Mouse (Mus musculus): ENCODE data around the gene Ccdc62. TPM values are rescaled to one million over a fixed set of nuclear protein-coding genes. Genes with fewer than 3 reads are reported as not detected.
A peak's percentile ranks its signal among the peaks of the same experiment; 100 is the strongest.

Gene Ccdc62
- polyA plus RNA-seq, 1 experiment from 2014 or later = 5.0 TPM

DNA sequence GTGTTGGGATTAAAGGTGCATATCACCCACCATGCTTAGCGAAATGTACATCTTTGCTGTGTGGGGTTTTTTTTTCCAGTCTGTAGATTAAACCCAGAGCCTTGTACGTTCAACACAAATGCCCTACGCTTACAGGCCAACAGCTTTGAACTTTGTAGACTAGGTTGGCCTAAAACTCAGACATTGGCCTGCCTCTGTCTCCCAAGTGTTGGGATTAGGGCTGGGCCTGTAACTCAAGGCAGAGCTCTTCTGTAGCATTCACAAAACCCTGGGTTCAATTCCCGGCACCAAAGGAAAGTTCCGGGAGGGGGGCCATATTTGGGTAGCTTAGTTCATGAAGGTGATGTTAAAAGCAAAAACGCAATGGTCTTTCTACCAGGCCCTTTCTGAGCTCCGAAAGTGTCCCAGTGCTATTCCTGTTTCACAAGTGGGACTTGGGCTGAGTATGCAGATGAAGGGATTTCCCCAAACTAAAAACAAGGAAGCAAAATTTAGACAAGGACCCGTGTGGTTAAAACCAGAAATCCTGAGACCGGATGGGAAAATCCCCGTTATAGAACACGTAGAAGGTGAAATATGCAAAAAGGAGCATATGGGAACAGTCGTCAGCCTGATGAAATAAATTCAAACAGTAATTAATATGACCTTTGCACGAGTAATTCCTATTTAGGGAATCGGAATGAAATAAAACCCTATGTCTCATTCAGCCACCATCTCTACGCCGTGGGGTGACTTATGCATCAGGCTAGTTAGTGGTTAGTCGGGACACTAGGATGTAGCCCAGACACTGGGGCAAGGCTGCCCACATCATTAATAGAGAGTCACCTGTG is 24.1 kb upstream of the Ccdc62 start:
- Histone ChIP-seq H3K9me3 (replicated peaks) (no peaks in the 10 kb centered on the region), H3K4me2 (peak overlapping the region; percentile 83), H3K4me1 (peaks cover 23% of the 10 kb centered on the region), H3K27ac (replicated peaks) (peak overlapping the region; percentile 50), H3K36me3 (peaks cover 23% of the 10 kb centered on the region), H3K4me3 (replicated peaks) (peak overlapping the region; percentile 89), H3K27me3 (replicated peaks) (no peaks in the 10 kb centered on the region), H3K9ac (replicated peaks) (peak overlapping the region; percentile 40; the same call in 1 of the 2 replicates)
- 68% methylated on average over 17 of the region's 17 CpGs for WGBS
- no peak for ATAC-seq (ENCODE audit: low FRiP score)

DNA sequence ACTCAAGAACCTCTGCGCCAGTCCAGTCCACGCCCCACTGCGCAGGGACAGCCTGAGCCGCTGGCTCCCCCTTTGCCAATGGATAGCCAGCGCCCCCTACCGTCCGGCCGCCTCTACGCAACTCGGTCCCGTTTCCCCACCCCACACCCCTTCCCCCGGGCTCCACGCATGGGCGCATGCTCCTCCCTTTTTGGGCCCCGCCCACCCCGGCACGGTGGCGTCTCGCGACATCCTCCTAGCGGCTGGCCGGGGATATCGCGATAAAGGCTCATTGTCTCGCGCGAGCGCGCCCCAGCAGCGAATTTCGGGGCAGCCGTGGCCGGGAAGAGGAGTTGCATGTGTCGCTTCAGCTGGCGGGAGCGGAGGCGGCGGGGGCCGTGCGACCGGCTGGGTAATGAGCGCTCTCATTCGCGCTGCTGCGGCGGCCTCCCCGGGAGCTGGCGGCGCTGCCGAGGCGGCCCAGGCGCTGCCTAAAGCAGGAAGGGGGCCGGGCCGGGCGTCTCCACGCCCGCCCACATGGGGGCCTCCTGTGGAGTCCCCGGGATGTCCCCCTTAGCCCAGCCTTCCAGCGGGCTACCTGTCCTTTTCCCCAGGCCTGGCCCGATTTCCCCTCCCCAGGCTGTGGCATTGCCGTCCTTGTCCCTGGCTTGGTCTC is 23.4 kb upstream of the Ccdc62 start, which contains the start of gene Denr:
Gene Denr, plus strand, starts transcription at position 200 of the 655 bp plus-strand sequence.
- peak; percentile 96 for ATAC-seq (ENCODE audit: low FRiP score)
- H3K4me3 ChIP-seq (replicated peaks) = peak within 1 kb of the TSS; percentile 89
- no peaks in the 10 kb centered on the region for H3K27me3 ChIP-seq (replicated peaks)
- peaks cover 24% of the 10 kb centered on the region for H3K36me3 ChIP-seq
- H3K27ac ChIP-seq (replicated peaks) = peak within 1 kb of the TSS; percentile 90
- H3K9me3 ChIP-seq (replicated peaks) = no peaks in the 10 kb centered on the region
- WGBS = under 1% methylated on average over 60 of the region's 61 CpGs
- peak within 1 kb of the TSS; percentile 83 for H3K4me2 ChIP-seq
- peaks cover 23% of the 10 kb centered on the region for H3K4me1 ChIP-seq
- peak within 1 kb of the TSS; percentile 98 for H3K9ac ChIP-seq (replicated peaks)

DNA sequence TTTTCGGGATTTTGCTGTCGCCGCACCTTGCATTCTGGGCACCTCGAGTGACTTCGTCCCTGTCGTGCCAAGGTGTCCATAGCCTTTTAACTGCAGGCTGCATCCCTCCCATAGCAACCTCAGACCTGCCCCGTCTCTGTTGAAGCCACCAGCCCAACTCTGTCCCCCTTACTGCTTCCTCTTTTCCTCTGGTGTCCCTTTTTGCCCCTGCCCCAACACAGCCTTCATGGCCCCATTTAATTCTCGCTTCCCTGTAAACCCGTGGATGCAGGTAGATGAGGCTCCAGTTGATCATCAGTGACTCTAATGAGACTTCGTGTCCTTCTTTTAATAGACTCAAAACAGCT is 22.9 kb upstream of the Ccdc62 start:
- Histone ChIP-seq H3K36me3 (peaks cover 29% of the 10 kb centered on the region), H3K27ac (replicated peaks) (peak overlapping the region; percentile 90)
- no peak for ATAC-seq (ENCODE audit: low FRiP score)

DNA sequence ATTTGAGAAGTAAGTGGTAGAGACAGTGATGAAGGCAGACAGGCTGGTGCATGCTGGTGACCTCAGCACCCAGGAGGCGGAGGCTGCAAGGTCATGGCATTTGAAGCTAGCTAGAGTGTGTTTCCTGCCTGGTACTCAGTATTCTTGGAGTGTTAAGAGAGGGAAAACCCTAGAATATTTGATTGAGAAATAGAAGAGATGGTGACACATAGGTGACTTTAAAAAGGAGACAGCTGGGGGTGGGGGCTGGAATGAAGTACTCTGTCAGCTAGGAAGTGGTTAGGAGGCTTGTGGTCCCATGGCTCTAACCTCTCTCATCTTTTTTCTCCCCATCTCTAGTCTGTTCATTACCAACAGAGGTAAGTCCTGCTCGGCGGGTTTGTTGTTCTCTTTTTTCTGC is 15.6 kb upstream of the Ccdc62 start:
- Histone ChIP-seq H3K36me3 (peaks cover 65% of the 10 kb centered on the region), H3K27me3 (replicated peaks) (no peaks in the 10 kb centered on the region), H3K27ac (replicated peaks) (no peak overlapping the region), H3K4me3 (replicated peaks) (no peak overlapping the region), H3K4me1 (no peaks in the 10 kb centered on the region; the same call in 1 of the 2 replicates), H3K9me3 (replicated peaks) (no peaks in the 10 kb centered on the region), H3K9ac (replicated peaks) (no peak overlapping the region), H3K4me2 (no peak overlapping the region)
- ATAC-seq (ENCODE audit: low FRiP score) = no peak
- WGBS = 87% methylated on average over 3 of the region's 3 CpGs

More for the DNA sequence above, 22.9 kb upstream of the Ccdc62 start:
- no peaks in the 10 kb centered on the region for H3K27me3 ChIP-seq (replicated peaks)
- H3K4me1 ChIP-seq = peaks cover 23% of the 10 kb centered on the region
- H3K4me2 ChIP-seq = peak overlapping the region; percentile 83
- peak overlapping the region; percentile 89 for H3K4me3 ChIP-seq (replicated peaks)
- peak overlapping the region; percentile 98 for H3K9ac ChIP-seq (replicated peaks)
- H3K9me3 ChIP-seq (replicated peaks) = no peaks in the 10 kb centered on the region
- WGBS = 4% methylated on average over 10 of the region's 10 CpGs

DNA sequence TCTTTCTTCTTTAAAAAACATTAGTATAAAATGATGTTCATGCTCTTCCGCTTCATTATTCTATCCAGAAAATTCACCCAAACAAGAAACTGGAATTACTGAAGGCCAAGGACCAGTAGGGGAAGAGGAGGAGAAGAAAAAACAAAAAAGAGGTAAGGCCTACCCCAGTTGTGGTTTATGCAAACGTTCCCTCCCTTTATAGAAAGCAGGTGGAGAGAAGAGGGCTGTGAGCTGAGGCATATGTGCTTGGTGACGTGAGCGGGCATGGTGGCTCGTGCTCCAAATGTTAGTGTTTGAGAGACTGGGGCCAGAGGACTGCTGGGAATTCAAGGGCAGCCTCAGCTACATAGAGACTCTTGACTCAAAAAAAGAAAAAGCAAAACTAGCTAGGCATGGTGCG is 8.4 kb upstream of the Ccdc62 start:
- H3K4me2 ChIP-seq = no peak overlapping the region
- H3K4me3 ChIP-seq (replicated peaks) = no peak overlapping the region
- H3K4me1 ChIP-seq = no peaks in the 10 kb centered on the region
- 94% methylated on average over 6 of the region's 6 CpGs for WGBS
- no peaks in the 10 kb centered on the region for H3K9me3 ChIP-seq (replicated peaks)
- H3K9ac ChIP-seq (replicated peaks) = no peak overlapping the region
- H3K27ac ChIP-seq (replicated peaks) = no peak overlapping the region
- peaks cover 82% of the 10 kb centered on the region for H3K36me3 ChIP-seq
- H3K27me3 ChIP-seq (replicated peaks) = no peaks in the 10 kb centered on the region
- no peak for ATAC-seq (ENCODE audit: low FRiP score)

DNA sequence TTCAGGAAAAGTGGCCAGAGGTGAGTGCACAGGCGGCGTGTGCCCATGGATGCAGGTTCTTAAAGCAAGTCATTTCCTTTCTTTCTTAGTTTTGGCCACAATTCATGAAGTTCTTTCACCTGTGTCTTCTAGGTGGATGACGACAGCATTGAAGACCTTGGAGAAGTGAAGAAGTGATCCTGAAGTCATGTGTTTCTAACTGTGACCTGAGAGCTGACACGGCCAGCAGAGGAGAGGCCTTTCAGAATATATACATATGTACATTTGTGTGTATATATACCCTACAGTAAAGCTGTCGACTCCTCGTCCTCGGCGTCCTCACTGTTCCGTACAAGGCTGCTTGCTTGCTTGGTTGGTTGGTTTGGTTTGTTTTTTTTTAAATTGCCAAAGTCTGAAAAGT is 3.4 kb upstream of the Ccdc62 start, which contains the start of gene Gm43518:
Gene Gm43518, plus strand, starts transcription at position 301 of the 400 bp plus-strand sequence.
- Histone ChIP-seq H3K27ac (replicated peaks) (no peak within 1 kb of the TSS), H3K9me3 (replicated peaks) (no peaks in the 10 kb centered on the region), H3K27me3 (replicated peaks) (no peaks in the 10 kb centered on the region), H3K4me2 (no peak within 1 kb of the TSS), H3K9ac (replicated peaks) (no peak within 1 kb of the TSS), H3K4me3 (replicated peaks) (no peak within 1 kb of the TSS), H3K4me1 (peaks cover 8% of the 10 kb centered on the region; the same call in 1 of the 2 replicates), H3K36me3 (peaks cover 62% of the 10 kb centered on the region)
- ATAC-seq (ENCODE audit: low FRiP score) = no peak
- 96% methylated on average over 9 of the region's 9 CpGs for WGBS

DNA sequence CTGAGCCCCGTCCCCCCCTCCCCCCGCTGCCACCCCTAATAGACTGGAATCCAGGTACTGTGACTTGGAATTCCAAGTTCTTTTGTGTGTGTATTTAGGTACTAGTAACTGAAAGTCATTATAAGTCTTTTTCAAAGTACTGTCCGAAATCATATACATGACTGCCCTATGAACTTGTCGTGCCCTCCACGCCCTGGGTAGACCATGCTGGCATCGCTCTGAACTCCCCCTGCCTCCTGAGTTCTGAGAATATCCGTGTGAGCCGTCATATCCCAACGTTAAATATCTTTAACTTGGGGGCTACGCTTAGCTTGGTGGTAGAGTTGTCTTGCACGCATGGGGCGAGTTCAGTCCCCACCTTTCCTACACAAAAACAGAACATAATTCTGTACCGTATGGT is 652 bp downstream of the Ccdc62 start:
- H3K27me3 ChIP-seq (replicated peaks) = no peaks in the 10 kb centered on the region
- peaks cover 8% of the 10 kb centered on the region; the same call in 1 of the 2 replicates for H3K4me1 ChIP-seq
- peak overlapping the region; percentile 70 for H3K4me2 ChIP-seq
- H3K9me3 ChIP-seq (replicated peaks) = no peaks in the 10 kb centered on the region
- H3K4me3 ChIP-seq (replicated peaks) = peak overlapping the region; percentile 79
- peak overlapping the region; percentile 94 for H3K9ac ChIP-seq (replicated peaks)
- H3K27ac ChIP-seq (replicated peaks) = peak overlapping the region; percentile 92; the same call in 1 of the 2 replicates
- H3K36me3 ChIP-seq = peaks cover 23% of the 10 kb centered on the region
- WGBS = 54% methylated on average over 13 of the region's 13 CpGs
- ATAC-seq (ENCODE audit: low FRiP score) = peak; percentile 42; the same call in 1 of the 2 replicates

DNA sequence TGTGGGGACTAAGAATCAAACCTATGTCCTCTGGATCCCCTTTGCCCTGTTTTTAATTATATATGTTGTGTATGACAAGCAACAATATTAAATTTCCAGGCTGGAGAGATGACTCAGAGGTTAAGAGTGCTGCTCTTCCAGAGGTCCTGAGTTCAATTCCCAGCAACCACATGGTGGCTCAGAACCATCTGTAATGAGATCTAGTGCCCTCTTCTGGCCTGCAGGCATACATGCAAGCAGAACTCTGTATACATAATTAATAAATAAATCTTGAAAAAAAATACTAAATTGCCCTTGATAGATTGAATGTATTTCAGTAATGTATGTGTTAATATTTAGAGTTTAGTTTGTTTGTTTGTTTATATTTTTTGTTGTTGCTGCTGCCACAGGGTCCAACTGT is 2.4 kb downstream of the Ccdc62 start:
- Histone ChIP-seq H3K4me3 (replicated peaks) (no peak overlapping the region), H3K9ac (replicated peaks) (no peak overlapping the region), H3K27me3 (replicated peaks) (no peaks in the 10 kb centered on the region), H3K36me3 (peaks cover 8% of the 10 kb centered on the region), H3K27ac (replicated peaks) (no peak overlapping the region), H3K4me1 (peaks cover 8% of the 10 kb centered on the region; the same call in 1 of the 2 replicates), H3K9me3 (replicated peaks) (no peaks in the 10 kb centered on the region), H3K4me2 (no peak overlapping the region)
- no peak for ATAC-seq (ENCODE audit: low FRiP score)

DNA sequence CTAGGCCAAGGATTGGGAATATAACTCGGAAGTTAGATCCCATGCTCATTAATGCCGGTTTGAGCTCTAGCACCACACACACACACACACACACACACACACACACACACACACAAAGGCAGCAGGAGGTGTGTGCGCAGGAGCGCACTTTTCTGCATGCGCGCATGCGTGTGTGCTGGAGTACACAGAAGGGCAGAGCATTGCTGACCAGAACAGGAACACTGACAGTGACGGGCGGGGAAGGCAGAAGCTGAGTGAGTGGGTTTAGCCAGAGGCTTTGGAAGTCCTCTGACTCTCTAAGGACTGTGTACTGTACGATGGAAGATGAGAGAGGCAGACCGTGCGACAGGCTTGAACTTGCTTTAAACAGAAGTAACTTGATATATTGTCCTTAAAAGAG is 3.1 kb downstream of the Ccdc62 start:
- no peak overlapping the region for H3K9ac ChIP-seq (replicated peaks)
- no peak overlapping the region for H3K27ac ChIP-seq (replicated peaks)
- no peak overlapping the region for H3K4me3 ChIP-seq (replicated peaks)
- 87% methylated on average over 12 of the region's 12 CpGs for WGBS
- H3K4me1 ChIP-seq = peaks cover 8% of the 10 kb centered on the region; the same call in 1 of the 2 replicates
- H3K9me3 ChIP-seq (replicated peaks) = no peaks in the 10 kb centered on the region
- ATAC-seq (ENCODE audit: low FRiP score) = no peak
- H3K36me3 ChIP-seq = 0 out of 2 replicates have a peak, but pooled peaks cover 4% of the 10 kb centered on the region
- H3K27me3 ChIP-seq (replicated peaks) = no peaks in the 10 kb centered on the region
- no peak overlapping the region for H3K4me2 ChIP-seq

DNA sequence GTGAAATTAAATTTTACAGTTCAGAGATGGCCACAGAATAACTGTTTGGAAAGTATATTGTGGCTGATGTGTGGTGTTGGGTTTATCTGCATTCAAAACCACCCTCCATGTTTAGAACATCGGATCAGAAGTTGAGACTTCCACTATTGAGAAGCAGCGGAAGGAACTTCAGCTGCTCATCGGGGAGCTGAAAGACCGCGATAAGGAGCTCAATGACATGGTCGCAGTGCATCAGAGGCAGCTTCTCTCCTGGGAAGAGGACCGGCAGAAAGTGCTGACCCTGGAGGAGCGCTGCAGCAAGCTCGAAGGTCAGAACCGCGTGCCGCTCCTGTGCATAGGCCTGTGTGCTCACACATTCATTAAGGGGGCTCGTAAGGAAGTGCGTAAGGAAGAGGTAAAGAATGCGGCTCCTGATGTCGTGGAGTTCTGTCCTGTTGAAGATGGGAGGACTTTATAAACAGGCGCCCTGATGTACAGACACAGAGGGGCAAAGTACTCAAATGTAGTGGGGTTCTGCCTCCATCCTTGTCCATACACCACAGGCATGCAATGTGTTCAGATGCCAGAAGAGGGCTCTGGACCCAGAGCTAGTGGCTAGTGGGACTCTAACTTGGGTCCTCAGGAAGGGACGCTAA is 3.6 kb downstream of the Ccdc62 start:
- no peak overlapping the region for H3K27ac ChIP-seq (replicated peaks)
- H3K9ac ChIP-seq (replicated peaks) = no peak overlapping the region
- no peaks in the 10 kb centered on the region for H3K36me3 ChIP-seq
- no peak overlapping the region for H3K4me2 ChIP-seq
- peaks cover 8% of the 10 kb centered on the region; the same call in 1 of the 2 replicates for H3K4me1 ChIP-seq
- no peak for ATAC-seq (ENCODE audit: low FRiP score)
- H3K4me3 ChIP-seq (replicated peaks) = no peak overlapping the region
- no peaks in the 10 kb centered on the region for H3K9me3 ChIP-seq (replicated peaks)
- no peaks in the 10 kb centered on the region for H3K27me3 ChIP-seq (replicated peaks)
- WGBS = 40% methylated on average over 18 of the region's 18 CpGs

DNA sequence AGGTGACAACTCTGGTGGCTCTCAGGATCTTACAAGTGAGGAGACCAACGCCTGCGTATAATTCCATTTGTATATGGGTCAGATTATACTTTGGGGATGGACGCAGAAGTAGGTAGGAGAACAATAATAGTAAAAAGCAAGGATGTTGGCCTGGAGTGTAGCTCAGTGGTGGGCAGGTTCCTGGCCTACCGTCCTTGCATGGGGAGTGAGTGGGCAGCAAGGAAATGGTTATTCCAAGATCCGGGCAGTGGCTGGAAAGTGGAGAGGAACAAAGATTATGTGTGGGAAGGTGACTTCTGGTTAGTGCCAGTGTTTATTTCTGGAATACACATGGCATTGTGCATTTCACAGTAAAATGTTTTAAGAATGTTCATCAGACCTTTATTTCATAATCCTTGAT is 5.5 kb downstream of the Ccdc62 start:
- H3K27ac ChIP-seq (replicated peaks) = no peak overlapping the region
- H3K9me3 ChIP-seq (replicated peaks) = no peaks in the 10 kb centered on the region
- no peak for ATAC-seq (ENCODE audit: low FRiP score)
- no peaks in the 10 kb centered on the region for H3K27me3 ChIP-seq (replicated peaks)
- H3K4me3 ChIP-seq (replicated peaks) = no peak overlapping the region
- no peaks in the 10 kb centered on the region for H3K36me3 ChIP-seq
- H3K4me2 ChIP-seq = no peak overlapping the region
- peaks cover 4% of the 10 kb centered on the region; the same call in 1 of the 2 replicates for H3K4me1 ChIP-seq
- 90% methylated on average over 5 of the region's 5 CpGs for WGBS
- H3K9ac ChIP-seq (replicated peaks) = no peak overlapping the region
